Mouse (Mus musculus) gastrocnemius, postnatal 10 days (tissue): ENCODE measurements around the gene Exoc4. TPM values are rescaled to one million over a fixed set of nuclear protein-coding genes. Genes with fewer than 3 reads are reported as not detected.
A peak's percentile ranks its signal among the peaks of the same experiment; 100 is the strongest.

ENCODE experiments used
- DNase-seq: peaks from one replicate; pipeline ENCODE4 v3.0.0; 2021; ENCODE audit warnings: mixed read lengths
- long read RNA-seq, 2 experiments: library from polyadenylated mRNA; stranded (forward); transcript quantifications; one replicate each; pipeline ENCODE4 v2.0.0; 2021
- total RNA-seq, 2 experiments: library from RNA; stranded (reverse); gene quantifications; 2 replicates each; pipeline ENCODE4 v1.2.3; 2021

Exoc4 gene
- total RNA-seq, result 10 to 100 TPM; 39.1 to 49.3 TPM
- long read RNA-seq, experiment 1, full-length matches to known transcripts, result 16 of 31 reads
- long read RNA-seq, experiment 1, partial matches to known transcripts, result 10 of 31 reads
- long read RNA-seq, experiment 1, other reads (novel, unspliced or antisense), result 5 of 31 reads
- long read RNA-seq, experiment 2, full-length matches to known transcripts, result 12 of 24 reads
- long read RNA-seq, experiment 2, partial matches to known transcripts, result 5 of 24 reads
- long read RNA-seq, experiment 2, other reads (novel, unspliced or antisense), result 7 of 24 reads

- DNase-seq, result peak; percentile 82
Observed at GRCm38 (mm10) chr6:33248894-33249758, at the start of gene Exoc4. Exoc4 (plus strand) TSS chr6:33249085.

GRCm38 (mm10) chr6:33218780-33219179, 30.1 kb upstream of the Exoc4 start:
- no peak for DNase-seq

GRCm38 (mm10) chr6:33226700-33227099, 22.2 kb upstream of the Exoc4 start:
- DNase-seq, result no peak

GRCm38 (mm10) chr6:33227371-33227770, 21.5 kb upstream of the Exoc4 start:
- no peak for DNase-seq

- no peak for DNase-seq
Observed at GRCm38 (mm10) chr6:33241250-33241649, 7.6 kb upstream of the Exoc4 start.

GRCm38 (mm10) chr6:33244546-33244945, 4.3 kb upstream of the Exoc4 start:
- no peak for DNase-seq

- no peak for DNase-seq
Observed at GRCm38 (mm10) chr6:33247146-33247545, 1.7 kb upstream of the Exoc4 start.

- no peak for DNase-seq
Observed at GRCm38 (mm10) chr6:33247576-33248355, 1.1 kb upstream of the Exoc4 start.

- no peak for DNase-seq
Observed at GRCm38 (mm10) chr6:33256638-33257037, 7.8 kb downstream of the Exoc4 start.

GRCm38 (mm10) chr6:33257076-33257789, 8.3 kb downstream of the Exoc4 start:
- DNase-seq, result no peak

GRCm38 (mm10) chr6:33259926-33260325, 11.0 kb downstream of the Exoc4 start:
- no peak for DNase-seq

- no peak for DNase-seq
Observed at GRCm38 (mm10) chr6:33261606-33262005, 12.7 kb downstream of the Exoc4 start.

- DNase-seq, result no peak
Observed at GRCm38 (mm10) chr6:33263950-33264349, 15.1 kb downstream of the Exoc4 start.

GRCm38 (mm10) chr6:33264388-33264787, 15.5 kb downstream of the Exoc4 start:
- DNase-seq, result no peak

GRCm38 (mm10) chr6:33267571-33267970, 18.7 kb downstream of the Exoc4 start:
- DNase-seq, result no peak

GRCm38 (mm10) chr6:33283523-33283922, 34.6 kb downstream of the Exoc4 start:
- DNase-seq, result no peak

- no peak for DNase-seq
Observed at GRCm38 (mm10) chr6:33283936-33284335, 35.1 kb downstream of the Exoc4 start.

- no peak for DNase-seq
Observed at GRCm38 (mm10) chr6:33286376-33286775, 37.5 kb downstream of the Exoc4 start.

GRCm38 (mm10) chr6:33294626-33295025, 45.7 kb downstream of the Exoc4 start:
- DNase-seq, result peak; percentile 14

- DNase-seq, result no peak
Observed at GRCm38 (mm10) chr6:33297566-33297965, 48.7 kb downstream of the Exoc4 start.

- no peak for DNase-seq
Observed at GRCm38 (mm10) chr6:33298768-33299167, 49.9 kb downstream of the Exoc4 start.

- DNase-seq, result no peak
Observed at GRCm38 (mm10) chr6:33305996-33306395, 57.1 kb downstream of the Exoc4 start.
